Mouse (Mus musculus): Measurements from ENCODE around the gene Ephb2. TPM values are rescaled to one million over a fixed set of nuclear protein-coding genes. Genes with fewer than 3 reads are reported as not detected.

Gene Ephb2
- total RNA-seq, 1 experiment from 2014 or later, result 11.3 TPM

DNA sequence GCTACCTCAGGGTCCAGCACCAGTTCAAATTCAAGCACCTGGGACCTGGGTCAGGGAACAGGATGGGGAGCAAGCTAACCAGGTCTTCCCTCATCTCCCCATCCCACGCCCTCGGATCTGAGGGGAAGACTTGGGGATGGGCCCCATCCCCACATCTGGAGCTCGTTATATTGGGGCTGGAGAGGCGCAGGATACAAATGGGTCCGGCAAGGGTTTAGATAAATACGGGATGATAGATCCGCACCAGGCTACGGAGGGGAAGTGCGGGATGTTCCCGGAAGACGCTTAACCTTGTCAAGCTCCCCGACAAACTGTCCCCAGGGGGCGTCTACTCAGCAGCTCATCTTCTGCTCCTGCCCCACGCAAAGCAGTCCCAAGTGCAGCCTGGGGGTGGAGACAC is 35.4 kb downstream of the Ephb2 start:
- no peak for DNase-seq

DNA sequence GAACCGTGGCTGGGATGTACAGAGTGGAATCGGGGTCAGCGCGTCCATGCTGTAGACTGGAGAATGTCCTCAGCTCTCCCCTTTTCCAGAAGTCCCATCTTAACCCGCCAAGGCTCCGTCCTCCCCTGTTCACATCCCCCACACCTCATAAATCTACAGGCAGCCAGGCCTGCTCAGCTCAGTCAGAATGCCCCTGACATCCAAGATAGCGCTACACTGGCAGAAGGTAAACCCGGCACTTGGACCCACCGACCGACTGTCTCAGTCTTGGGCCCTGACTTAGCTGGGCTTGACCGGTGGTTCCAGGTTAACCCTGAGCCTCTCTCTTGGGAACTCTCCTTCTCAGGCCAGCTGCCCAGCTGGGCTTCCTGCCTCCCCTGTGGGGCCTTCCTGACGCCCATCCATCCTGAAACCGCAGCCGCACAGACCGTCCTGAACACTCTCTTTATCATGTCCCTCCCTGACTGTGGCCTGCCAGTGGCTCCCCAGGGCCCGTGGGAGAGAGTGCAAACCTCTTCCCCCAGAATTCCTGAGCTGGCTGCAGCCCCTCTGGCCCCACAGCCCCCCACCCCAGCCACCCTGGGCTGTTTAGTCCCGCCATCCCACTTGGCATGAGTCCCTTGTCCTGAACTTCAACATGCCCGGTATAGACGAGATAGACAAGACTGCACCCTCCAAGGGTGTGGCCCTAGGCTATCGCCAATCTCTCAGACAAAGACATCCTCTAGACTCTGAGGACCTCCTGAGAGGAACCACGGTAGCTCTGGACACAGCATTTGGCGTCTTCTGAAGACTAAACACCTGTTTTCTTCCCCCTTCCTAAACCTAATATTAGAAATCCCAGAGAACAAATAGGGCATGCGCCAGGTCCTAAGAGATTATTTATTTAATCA is 37.9 kb downstream of the Ephb2 start:
- DNase-seq, result no peak

DNA sequence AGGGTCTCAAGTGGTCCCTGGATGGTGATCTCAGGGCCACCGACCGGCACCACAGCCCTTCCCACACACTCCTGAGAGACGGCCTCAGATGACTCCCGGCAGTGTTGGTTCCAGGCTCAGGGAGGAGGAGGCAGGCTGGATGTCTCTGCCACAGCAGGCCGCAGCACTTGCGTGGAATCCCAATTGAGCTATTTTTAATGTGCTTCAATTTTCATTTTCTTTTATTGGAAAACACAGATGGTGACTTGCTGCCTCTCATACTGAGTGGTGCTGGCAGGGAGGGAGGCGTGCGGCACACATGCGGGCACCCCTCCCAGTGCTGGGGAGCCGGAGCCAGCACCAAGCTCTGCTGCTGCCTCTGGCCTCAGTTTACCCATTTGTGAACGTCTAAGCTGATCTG is 42.5 kb downstream of the Ephb2 start:
- no peak for DNase-seq

DNA sequence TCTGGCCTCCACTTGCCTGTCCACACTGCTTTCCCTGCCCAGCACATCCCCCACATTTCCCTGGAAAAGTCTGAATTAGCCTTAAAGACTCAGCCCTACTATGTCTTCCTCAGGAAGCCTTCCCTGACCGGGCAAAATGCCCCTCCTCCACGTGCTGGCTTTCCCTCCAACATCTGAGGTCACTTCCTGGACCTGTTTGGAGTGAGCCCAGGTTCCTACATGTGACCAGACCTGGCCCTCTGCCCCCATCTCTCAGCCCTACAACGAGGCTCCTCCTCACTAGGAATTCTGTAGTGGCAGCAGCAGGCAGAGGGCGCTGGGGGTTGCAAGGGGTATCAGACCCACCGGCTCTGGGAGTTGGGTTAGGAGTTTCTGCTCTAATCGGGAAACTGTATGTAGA is 46.0 kb downstream of the Ephb2 start:
- DNase-seq, result peak; percentile 76

DNA sequence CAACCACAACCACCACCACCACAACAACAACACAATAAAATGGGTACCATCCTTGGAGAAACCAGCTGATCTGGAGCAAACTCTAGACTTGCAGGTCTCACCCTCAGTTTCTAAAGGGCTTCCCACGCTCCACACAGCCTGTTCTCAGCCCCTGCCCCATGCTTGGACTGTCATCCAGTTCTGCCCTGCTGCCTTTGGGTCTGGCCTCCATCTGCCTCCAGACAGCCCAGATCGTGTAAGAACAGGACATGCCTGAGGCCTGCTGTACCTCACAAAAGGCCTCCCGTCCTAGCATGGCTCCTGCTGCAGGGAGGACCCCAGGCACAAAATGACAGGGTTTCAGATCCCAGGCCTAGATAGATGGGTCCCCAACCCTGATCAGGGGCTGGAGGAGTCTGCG is 48.4 kb downstream of the Ephb2 start:
- DNase-seq, result no peak

- no peak for DNase-seq
Measured at GRCm38 (mm10) chr4:136786453-136787276, 49.1 kb downstream of the Ephb2 start.

DNA sequence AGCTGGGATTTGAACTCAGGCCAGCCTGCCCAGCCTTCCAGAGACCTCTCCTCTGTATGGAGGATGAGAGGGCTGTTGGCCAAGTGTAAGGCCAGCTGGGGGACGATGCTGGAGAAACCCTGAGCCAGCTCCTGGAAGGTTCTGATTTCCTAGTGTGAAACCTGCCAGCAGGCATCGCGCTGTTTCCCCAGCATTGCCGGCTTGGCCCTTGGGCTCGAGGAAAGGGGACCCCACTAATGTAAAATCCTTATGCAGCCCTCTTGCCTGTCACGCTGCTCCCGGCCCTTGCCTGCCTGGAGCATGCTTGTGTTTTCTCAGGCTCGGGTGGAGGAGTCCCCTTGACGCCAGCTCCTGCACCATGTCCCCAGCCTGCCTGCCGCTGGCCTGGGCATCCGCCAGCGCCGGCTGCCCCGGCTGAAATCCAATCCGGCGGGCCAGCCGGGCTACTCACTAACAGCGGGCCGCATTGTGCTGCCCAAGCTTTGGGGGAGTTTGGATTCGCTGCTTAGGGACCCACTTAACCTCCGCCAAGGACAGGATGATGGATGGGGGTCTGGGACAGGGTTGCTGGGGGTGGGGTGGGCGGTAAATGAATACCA is 52.1 kb downstream of the Ephb2 start:
- DNase-seq, result peak; percentile 49

DNA sequence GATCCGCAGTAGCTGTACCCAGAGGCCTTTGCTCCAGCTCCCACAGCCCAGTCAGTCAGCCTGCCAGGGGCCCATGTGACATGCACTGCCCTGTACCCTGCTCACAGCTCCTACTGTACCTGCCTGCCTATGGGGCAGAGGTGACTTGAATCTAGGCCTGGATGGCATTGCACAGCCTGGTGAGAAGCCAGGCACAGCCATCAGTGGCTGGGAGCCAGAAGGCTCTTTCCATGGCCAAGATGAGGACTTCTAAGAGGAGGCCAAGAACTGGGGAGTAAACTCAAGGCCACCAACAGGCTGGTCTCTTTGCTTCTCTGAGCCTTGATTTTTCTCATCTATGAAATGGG is 53.2 kb downstream of the Ephb2 start:
- DNase-seq, result peak; percentile 72

- DNase-seq, result peak; percentile 74
Measured at GRCm38 (mm10) chr4:136781868-136782578, 53.8 kb downstream of the Ephb2 start.

GRCm38 (mm10) chr4:136780201-136780895 is 55.4 kb downstream of the Ephb2 start:
- peak; percentile 32 for DNase-seq

- no peak for DNase-seq
Measured at GRCm38 (mm10) chr4:136779156-136779555, 56.6 kb downstream of the Ephb2 start.

DNA sequence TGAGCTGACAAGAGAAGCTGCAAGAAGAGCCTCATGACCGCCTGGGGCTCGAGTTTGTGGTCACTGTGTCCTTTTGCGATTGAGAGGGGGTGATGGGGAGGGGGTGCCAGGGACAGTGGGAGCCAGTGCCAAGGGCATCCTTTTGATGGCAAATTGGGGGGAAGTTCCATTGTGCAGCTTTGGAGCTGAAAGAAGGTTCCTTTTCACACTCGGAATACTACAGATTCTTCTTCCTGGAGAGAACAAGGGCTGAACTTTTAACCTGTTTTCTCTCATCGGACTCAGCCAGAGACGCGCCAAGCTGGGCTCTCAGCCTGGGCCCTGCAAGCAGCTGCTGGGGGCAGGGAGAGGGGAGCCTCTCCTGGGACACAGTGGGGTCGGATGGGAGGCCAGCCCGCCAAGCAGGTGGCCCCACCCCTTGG is 59.3 kb downstream of the Ephb2 start:
- DNase-seq, result no peak

DNA sequence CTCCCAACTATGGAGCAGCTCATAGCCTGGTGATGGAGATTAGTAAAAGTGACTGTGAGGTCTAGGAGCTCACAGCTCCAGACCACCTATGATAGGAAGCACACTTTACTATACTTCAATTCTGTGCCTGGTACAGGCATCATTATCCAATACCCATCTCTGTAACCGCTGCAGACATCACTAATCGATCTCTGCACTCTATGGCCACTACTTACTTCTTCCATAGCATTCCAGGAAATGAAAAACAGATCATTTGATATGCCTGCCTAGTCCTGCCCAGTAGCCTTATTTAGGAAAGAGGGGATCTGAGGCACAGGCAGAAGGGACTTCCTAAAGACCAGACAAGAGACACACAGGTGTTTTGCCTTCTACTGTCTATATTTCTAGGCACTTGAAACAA is 59.9 kb downstream of the Ephb2 start:
- no peak for DNase-seq

- no peak for DNase-seq
Measured at GRCm38 (mm10) chr4:136774201-136774600, 61.6 kb downstream of the Ephb2 start.

DNA sequence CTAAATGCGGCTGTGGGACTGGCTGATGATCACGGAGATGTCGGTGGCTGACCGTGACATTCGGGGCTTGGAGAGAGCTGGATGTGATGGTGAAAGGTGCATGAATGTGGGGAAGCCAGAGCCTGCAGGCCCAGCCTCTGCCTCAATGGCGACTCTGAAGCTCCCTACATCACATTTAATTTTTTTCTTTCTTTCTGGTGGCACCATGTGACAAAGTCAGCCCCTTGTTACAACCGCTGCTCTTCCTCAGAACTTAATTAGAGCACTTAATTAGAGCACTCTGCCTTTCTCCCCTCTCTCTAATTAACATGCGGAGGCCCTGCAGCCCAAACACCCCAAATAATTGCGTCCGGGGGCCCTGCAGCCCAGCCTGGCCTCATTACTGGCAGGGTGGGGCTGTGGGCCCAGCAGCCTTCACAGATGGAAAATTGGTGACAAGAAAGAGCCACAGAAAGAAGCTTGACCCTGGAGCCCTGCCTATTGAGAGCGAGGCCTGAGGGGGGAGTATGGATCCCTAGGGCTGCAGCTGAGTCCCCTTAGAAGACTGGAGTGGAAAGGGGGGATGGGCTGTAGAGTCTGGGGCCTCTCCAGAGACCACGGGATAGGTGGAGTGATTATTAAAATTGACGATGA is 62.7 kb downstream of the Ephb2 start:
- DNase-seq, result no peak

GRCm38 (mm10) chr4:136772318-136772717 is 63.5 kb downstream of the Ephb2 start:
- no peak for DNase-seq

DNA sequence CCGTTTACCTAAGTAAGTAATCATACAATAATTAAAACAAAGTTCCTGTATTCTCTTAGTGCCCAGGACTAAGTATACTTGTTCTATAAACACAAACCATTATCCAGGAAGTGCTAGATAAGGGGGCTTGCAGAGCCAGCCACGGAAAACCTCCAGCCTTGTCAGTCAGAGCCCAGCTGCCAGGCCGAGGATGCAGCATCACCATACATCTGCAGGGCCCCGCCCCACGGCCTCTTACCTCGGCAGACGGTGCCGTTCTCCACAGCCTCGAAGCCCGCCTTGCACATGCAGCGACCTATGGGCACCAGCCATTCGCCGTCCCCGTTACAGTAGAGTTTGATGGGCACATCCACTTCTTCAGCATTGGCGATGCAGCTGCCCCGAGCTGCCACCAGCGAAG is 65.1 kb downstream of the Ephb2 start:
- DNase-seq, result no peak

DNA sequence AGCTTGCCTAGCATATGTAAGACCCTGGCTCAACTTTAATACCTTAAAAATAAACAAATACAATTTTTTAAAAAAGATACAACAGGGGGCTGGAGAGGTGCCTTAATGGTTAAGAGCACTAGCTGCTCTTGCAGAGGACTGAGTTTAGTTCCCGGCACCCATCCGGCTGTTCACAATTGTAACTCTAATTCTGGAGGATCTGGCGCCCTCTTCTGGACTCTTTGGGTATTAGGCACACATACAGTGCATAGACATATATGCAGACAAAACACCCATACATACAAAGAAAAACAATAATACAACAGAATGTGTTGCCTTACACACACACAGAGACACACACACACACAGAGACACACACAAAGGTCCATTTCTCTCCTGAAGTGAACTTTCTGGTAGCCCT is 67.3 kb downstream of the Ephb2 start:
- DNase-seq, result no peak

GRCm38 (mm10) chr4:136765080-136765479 is 70.7 kb downstream of the Ephb2 start:
- peak; percentile 51 for DNase-seq

DNA sequence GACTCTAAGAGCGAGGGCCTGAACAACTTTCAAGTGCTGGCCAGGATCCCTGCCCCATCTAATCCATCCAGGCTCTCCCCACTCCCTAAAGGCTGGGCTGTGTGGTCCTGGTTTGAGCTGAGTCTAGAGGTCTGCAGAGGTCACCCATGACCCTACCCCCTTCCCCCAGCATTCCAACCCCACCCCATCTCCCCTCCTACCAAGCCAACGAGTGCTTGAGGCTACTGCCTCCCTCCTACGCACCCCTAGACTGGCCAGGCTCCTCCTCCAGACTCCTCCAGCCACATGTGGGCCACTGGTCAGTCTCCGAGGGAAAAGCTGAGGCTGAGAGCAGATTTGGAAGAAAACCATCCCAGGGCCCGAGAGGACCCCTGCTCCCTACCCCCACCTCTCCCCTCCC is 72.4 kb downstream of the Ephb2 start:
- no peak for DNase-seq

DNA sequence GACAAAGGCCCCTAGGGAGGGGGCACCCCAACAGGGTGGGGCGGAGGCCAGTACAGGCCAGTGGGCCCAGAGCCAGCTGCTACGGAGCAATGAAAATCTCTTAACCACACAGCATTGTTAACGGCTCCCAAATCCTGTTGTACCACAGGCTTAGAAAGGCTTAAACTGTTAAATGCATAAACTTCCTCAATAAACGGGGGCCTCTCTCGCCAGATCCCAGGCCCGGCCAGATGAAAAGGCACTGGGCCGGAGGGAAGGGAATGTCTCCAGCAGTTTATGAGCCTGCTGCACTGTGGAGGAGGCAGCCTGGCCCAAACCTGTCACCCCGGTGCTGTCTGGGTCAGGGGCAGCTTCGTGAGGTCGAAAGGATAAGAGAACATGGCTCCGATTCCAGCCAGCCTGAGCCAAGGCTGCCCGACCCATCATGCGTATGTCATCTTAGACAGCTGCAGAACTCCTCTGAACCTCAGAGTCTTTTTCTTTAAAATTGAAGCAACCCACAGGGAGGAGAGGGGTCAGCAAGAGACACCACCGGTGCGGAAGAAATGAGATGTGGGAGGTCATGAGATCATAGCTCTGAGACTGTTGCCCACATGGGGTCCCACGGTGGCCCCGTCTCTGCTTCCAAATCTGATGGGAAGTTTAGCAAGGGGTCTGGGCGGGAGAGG is 73.9 kb downstream of the Ephb2 start:
- peak; percentile 41 for DNase-seq

Measured in adrenal gland, postnatal 14 days (tissue).